Mouse (Mus musculus): ENCODE measurements at regions not wholly inside any gene's neighbourhood (a gene's known extent, or its start where the extent isn't known, plus 50 kb on each side); places are given as distances from the start of the nearest gene placed in this dataset.

GRCm38 (mm10) chr3:149224271-149224670 lies 233.9 kb upstream of the Adgrl2 start:
- WGBS: 43% methylated on average over 4 of the region's 4 CpGs
- Histone ChIP-seq H3K4me1 (ENCODE audit: control insufficient read depth, insufficient read depth, insufficient read length, low read length) (peaks cover 4% of the 10 kb centered on the region; the same call in 1 of the 2 replicates), H3K27me3 (ENCODE audit: control insufficient read depth, insufficient read depth, low read length) (no peaks in the 10 kb centered on the region), H3K4me3 (ENCODE audit: low read depth, low read length) (no peak overlapping the region), H3K36me3 (ENCODE audit: control insufficient read depth, insufficient read depth, low read length) (no peaks in the 10 kb centered on the region), H3K27ac (ENCODE audit: insufficient read depth, low read depth, low read length) (no peak overlapping the region)
- no peak for TF ChIP-seq POLR2A (IDR thresholded peaks at IDR 0.05; ENCODE audit: low read depth, low read length)
- no peak for TF ChIP-seq CTCF (IDR thresholded peaks at IDR 0.05; ENCODE audit: extremely low read depth, insufficient read length, insufficient replicate concordance, low read depth, low read length)

GRCm38 (mm10) chr3:149223776-149224175 lies 233.4 kb upstream of the Adgrl2 start:
- no peaks in the 10 kb centered on the region for H3K36me3 ChIP-seq (ENCODE audit: control insufficient read depth, insufficient read depth, low read length)
- TF ChIP-seq POLR2A (IDR thresholded peaks at IDR 0.05; ENCODE audit: low read depth, low read length) (no peak), CTCF (IDR thresholded peaks at IDR 0.05; ENCODE audit: extremely low read depth, insufficient read length, insufficient replicate concordance, low read depth, low read length) (no peak)
- WGBS: 84% methylated on average over 5 of the region's 5 CpGs
- H3K4me3 ChIP-seq (ENCODE audit: low read depth, low read length): no peak overlapping the region
- H3K27me3 ChIP-seq (ENCODE audit: control insufficient read depth, insufficient read depth, low read length): no peaks in the 10 kb centered on the region
- peaks cover 4% of the 10 kb centered on the region for H3K4me1 ChIP-seq (ENCODE audit: control insufficient read depth, insufficient read depth, insufficient read length, low read length)
- H3K27ac ChIP-seq (ENCODE audit: insufficient read depth, low read depth, low read length): no peak overlapping the region

DNA sequence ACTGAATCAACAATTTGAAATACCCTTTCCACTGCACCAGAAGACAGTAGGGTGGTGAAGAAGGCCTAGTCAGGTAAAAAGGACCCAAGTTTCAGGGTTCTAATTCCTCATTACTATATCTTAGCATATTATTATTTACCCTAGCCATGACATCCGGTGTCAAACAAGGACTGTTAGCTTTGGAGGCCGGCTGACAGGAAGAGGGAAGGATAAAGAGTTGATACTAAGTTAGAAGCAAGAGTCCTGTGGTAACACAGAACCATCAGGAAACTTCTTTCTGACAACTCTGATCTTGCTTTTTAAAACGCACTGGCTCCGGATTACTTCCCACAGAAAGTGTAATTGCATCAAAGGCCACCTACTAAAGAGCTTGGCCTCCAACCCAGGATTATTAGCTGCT lies 230.6 kb upstream of the Adgrl2 start:
- no peak for TF ChIP-seq POLR2A (IDR thresholded peaks at IDR 0.05; ENCODE audit: low read depth, low read length)
- no peak for TF ChIP-seq CTCF (IDR thresholded peaks at IDR 0.05; ENCODE audit: extremely low read depth, insufficient read length, insufficient replicate concordance, low read depth, low read length)
- WGBS: 69% methylated on average over 4 of the region's 4 CpGs
- no peaks in the 10 kb centered on the region for H3K36me3 ChIP-seq (ENCODE audit: control insufficient read depth, insufficient read depth, low read length)
- no peaks in the 10 kb centered on the region for H3K27me3 ChIP-seq (ENCODE audit: control insufficient read depth, insufficient read depth, low read length)
- H3K4me1 ChIP-seq (ENCODE audit: control insufficient read depth, insufficient read depth, insufficient read length, low read length): peaks cover 4% of the 10 kb centered on the region
- H3K27ac ChIP-seq (ENCODE audit: insufficient read depth, low read depth, low read length): no peak overlapping the region
- H3K4me3 ChIP-seq (ENCODE audit: low read depth, low read length): no peak overlapping the region

- H3K4me1 ChIP-seq (ENCODE audit: control insufficient read depth, insufficient read depth, insufficient read length, low read length): peaks cover 4% of the 10 kb centered on the region
- WGBS: 71% methylated on average over 8 of the region's 8 CpGs
- no peaks in the 10 kb centered on the region for H3K36me3 ChIP-seq (ENCODE audit: control insufficient read depth, insufficient read depth, low read length)
- no peaks in the 10 kb centered on the region for H3K27me3 ChIP-seq (ENCODE audit: control insufficient read depth, insufficient read depth, low read length)
- TF ChIP-seq CTCF (IDR thresholded peaks at IDR 0.05; ENCODE audit: extremely low read depth, insufficient read length, insufficient replicate concordance, low read depth, low read length) (no peak), POLR2A (IDR thresholded peaks at IDR 0.05; ENCODE audit: low read depth, low read length) (no peak)
- H3K4me3 ChIP-seq (ENCODE audit: low read depth, low read length): no peak overlapping the region
- H3K27ac ChIP-seq (ENCODE audit: insufficient read depth, low read depth, low read length): no peak overlapping the region
Measured at GRCm38 (mm10) chr3:149220304-149220951, 230.1 kb upstream of the Adgrl2 start.

GRCm38 (mm10) chr3:149219381-149220303 lies 229.3 kb upstream of the Adgrl2 start:
- Histone ChIP-seq H3K27ac (ENCODE audit: insufficient read depth, low read depth, low read length) (no peak overlapping the region; the same call in 1 of the 2 replicates), H3K4me1 (ENCODE audit: control insufficient read depth, insufficient read depth, insufficient read length, low read length) (peaks cover 4% of the 10 kb centered on the region), H3K36me3 (ENCODE audit: control insufficient read depth, insufficient read depth, low read length) (no peaks in the 10 kb centered on the region), H3K4me3 (ENCODE audit: low read depth, low read length) (no peak overlapping the region), H3K27me3 (ENCODE audit: control insufficient read depth, insufficient read depth, low read length) (no peaks in the 10 kb centered on the region)
- TF ChIP-seq CTCF (IDR thresholded peaks at IDR 0.05; ENCODE audit: extremely low read depth, insufficient read length, insufficient replicate concordance, low read depth, low read length): no peak
- TF ChIP-seq POLR2A (IDR thresholded peaks at IDR 0.05; ENCODE audit: low read depth, low read length): no peak
- 77% methylated on average over 14 of the region's 14 CpGs for whole genome bisulfite sequencing

- H3K36me3 ChIP-seq (ENCODE audit: control insufficient read depth, insufficient read depth, low read length): no peaks in the 10 kb centered on the region
- 63% methylated on average over 9 of the region's 9 CpGs for WGBS
- no peak overlapping the region for H3K27ac ChIP-seq (ENCODE audit: insufficient read depth, low read depth, low read length)
- TF ChIP-seq POLR2A (IDR thresholded peaks at IDR 0.05; ENCODE audit: low read depth, low read length) (no peak), CTCF (IDR thresholded peaks at IDR 0.05; ENCODE audit: extremely low read depth, insufficient read length, insufficient replicate concordance, low read depth, low read length) (no peak)
- peaks cover 4% of the 10 kb centered on the region for H3K4me1 ChIP-seq (ENCODE audit: control insufficient read depth, insufficient read depth, insufficient read length, low read length)
- no peaks in the 10 kb centered on the region for H3K27me3 ChIP-seq (ENCODE audit: control insufficient read depth, insufficient read depth, low read length)
- H3K4me3 ChIP-seq (ENCODE audit: low read depth, low read length): no peak overlapping the region
Measured at GRCm38 (mm10) chr3:149217916-149218803, 227.8 kb upstream of the Adgrl2 start.
